Comparison of ENCODE assay signal across 8 mouse cellular contexts in genomic region chr14:55527940-55528339, GRCm38 (mm10). TPM values are rescaled to one million over a fixed set of nuclear protein-coding genes. Genes with fewer than 3 reads are reported as not detected.
DNase-seq lines count a peak whose midpoint lies in the region; ATAC-seq and TF ChIP-seq lines count a peak whose summit lies in the region.

No protein-coding gene starts in this region.

- H3K27me3 ChIP-seq in kidney, postnatal 0 days (ENCODE audit: insufficient read depth, low read length) = no peaks in the 10 kb centered on the region
- H3K27me3 ChIP-seq in spleen, adult 2 months (ENCODE audit: control insufficient read depth, insufficient read depth, low read length) = 0 out of 2 replicates have a peak, but pooled peaks cover 1% of the 10 kb centered on the region

- H3K9me3 ChIP-seq in kidney, postnatal 0 days (replicated peaks; ENCODE audit: low read length) = no peaks in the 10 kb centered on the region

- TF ChIP-seq CTCF in kidney, postnatal 0 days (IDR thresholded peaks at IDR 0.05; ENCODE audit: low read depth) = peak; percentile 70
- TF ChIP-seq CTCF in spleen, adult 2 months (IDR thresholded peaks at IDR 0.05; ENCODE audit: extremely low read depth, insufficient read depth, insufficient read length, insufficient replicate concordance) = peak; percentile 12; the same call in 1 of the 2 replicates

- no peak for ATAC-seq in kidney, postnatal 0 days (replicated peaks; ENCODE audit: low FRiP score, low read depth)

- peak; percentile 25 for DNase-seq in gastrocnemius, adult 18-20 months (ENCODE audit: low spot score)
- DNase-seq in gastrocnemius, postnatal 14 days = no peak
- peak; percentile 71 for DNase-seq in A20 (ENCODE audit: low read depth, low spot score)
- DNase-seq in ZHBTc4 (ENCODE audit: low read depth, low spot score) = peak; percentile 83
- DNase-seq in kidney, postnatal 0 days (ENCODE audit: low spot score) = peak; percentile 64
- peak in 1 of 2 experiments; percentile 46 for DNase-seq in spleen, adult 2 months (ENCODE audit: low read depth in 1 of 2, low spot score in 2 of 2)
- no peak for DNase-seq in Muller cell, postnatal 12 days (ENCODE audit: inconsistent ontology term)
- DNase-seq in gastrocnemius, postnatal 36 days = no peak

- no peaks in the 10 kb centered on the region for H3K36me3 ChIP-seq in kidney, postnatal 0 days (ENCODE audit: insufficient read depth, low read length)
- no peaks in the 10 kb centered on the region for H3K36me3 ChIP-seq in spleen, adult 2 months (ENCODE audit: control insufficient read depth, insufficient read depth, low read length)

- no peak overlapping the region for H3K27ac ChIP-seq in kidney, postnatal 0 days
- no peak overlapping the region for H3K27ac ChIP-seq in spleen, adult 2 months (ENCODE audit: insufficient read depth, low read length)

- no peak overlapping the region for H3K4me3 ChIP-seq in kidney, postnatal 0 days (replicated peaks; ENCODE audit: low read depth, low read length)
- no peak overlapping the region for H3K4me3 ChIP-seq in spleen, adult 2 months (ENCODE audit: extremely low read depth, insufficient read depth, insufficient read length)

- H3K4me2 ChIP-seq in kidney, postnatal 0 days (ENCODE audit: low read length) = no peak overlapping the region

- no peaks in the 10 kb centered on the region for H3K4me1 ChIP-seq in kidney, postnatal 0 days (replicated peaks; ENCODE audit: insufficient read depth, low read length)
- no peaks in the 10 kb centered on the region for H3K4me1 ChIP-seq in spleen, adult 2 months (ENCODE audit: control insufficient read depth, insufficient read depth, insufficient read length)

- no peak overlapping the region for H3K9ac ChIP-seq in kidney, postnatal 0 days (ENCODE audit: low read depth, low read length)

- intact Hi-C loops in gastrocnemius, postnatal 14 days (cut with DNase I; ENCODE audit: low total_unique reads) = no loop called here
- intact Hi-C loops in gastrocnemius, postnatal 36 days (cut with DNase I) = no loop called here

- TF ChIP-seq POLR2A in spleen, adult 2 months (IDR thresholded peaks at IDR 0.05; ENCODE audit: low read depth, low read length) = no peak

- 20% methylated on average over 3 of the region's 3 CpGs for WGBS in kidney, postnatal 0 days
- WGBS in spleen, adult 2 months = 13% methylated on average over 3 of the region's 3 CpGs

RNA-seq across cellular contexts. Expression of gene Nrl, which starts 3.2 kb away (rescaled TPM):
- total RNA-seq in gastrocnemius, adult 18-20 months (2021) = not detected
- not detected for total RNA-seq in gastrocnemius, postnatal 14 days (2021)
- polyA plus RNA-seq in kidney, postnatal 0 days (2015; fragmentation: Nextera tagmentation; extraction: Ambion mirVana) = not detected in 2 replicates
- polyA plus RNA-seq in spleen, adult 2 months (2012; rRNA removed) = 0.02 and 0.40 TPM in 2 replicates
- total RNA-seq in gastrocnemius, postnatal 36 days (2021) = not detected

RNA-seq across cellular contexts. Expression of gene Pck2, which starts 12.1 kb away (rescaled TPM):
- 1 to 10 TPM; 2.8 to 3.1 TPM for total RNA-seq in gastrocnemius, adult 18-20 months (2021)
- total RNA-seq in gastrocnemius, postnatal 14 days (2021) = 10 to 100 TPM; 11.5 to 13.8 TPM
- 38.2 and 42.2 TPM in 2 replicates for polyA plus RNA-seq in kidney, postnatal 0 days (2015; fragmentation: Nextera tagmentation; extraction: Ambion mirVana)
- polyA plus RNA-seq in spleen, adult 2 months (2012; rRNA removed) = 47.9 and 53.3 TPM in 2 replicates
- 1 to 10 TPM; 4.2 to 4.5 TPM for total RNA-seq in gastrocnemius, postnatal 36 days (2021)

RNA-seq across cellular contexts. Expression of gene Cpne6, which starts 17.7 kb away (rescaled TPM):
- not detected for total RNA-seq in gastrocnemius, adult 18-20 months (2021)
- under 1 TPM in 1 of 2 experiments, not detected in 1; 0.16 TPM for total RNA-seq in gastrocnemius, postnatal 14 days (2021)
- polyA plus RNA-seq in kidney, postnatal 0 days (2015; fragmentation: Nextera tagmentation; extraction: Ambion mirVana) = 0.19 and 0.28 TPM in 2 replicates
- polyA plus RNA-seq in spleen, adult 2 months (2012; rRNA removed) = 0.02 TPM in 1 of 2 replicates, not detected in the other
- total RNA-seq in gastrocnemius, postnatal 36 days (2021) = not detected

RNA-seq across cellular contexts. Expression of gene Dcaf11, which starts 31.9 kb away (rescaled TPM):
- total RNA-seq in gastrocnemius, adult 18-20 months (2021) = 100 to 1,000 TPM; 134 to 136 TPM
- 10 to 100 TPM; 76.5 to 87.8 TPM for total RNA-seq in gastrocnemius, postnatal 14 days (2021)
- polyA plus RNA-seq in kidney, postnatal 0 days (2015; fragmentation: Nextera tagmentation; extraction: Ambion mirVana) = 109 and 116 TPM in 2 replicates
- 73.4 and 77.6 TPM in 2 replicates for polyA plus RNA-seq in spleen, adult 2 months (2012; rRNA removed)
- total RNA-seq in gastrocnemius, postnatal 36 days (2021) = 100 to 1,000 TPM; 102 to 123 TPM

RNA-seq across cellular contexts. Expression of gene A730061H03Rik, which starts 32.3 kb away (rescaled TPM):
- not detected for total RNA-seq in gastrocnemius, adult 18-20 months (2021)
- total RNA-seq in gastrocnemius, postnatal 14 days (2021) = not detected
- polyA plus RNA-seq in kidney, postnatal 0 days (2015; fragmentation: Nextera tagmentation; extraction: Ambion mirVana) = 1.7 and 2.2 TPM in 2 replicates
- 5.6 and 6.3 TPM in 2 replicates for polyA plus RNA-seq in spleen, adult 2 months (2012; rRNA removed)
- not detected for total RNA-seq in gastrocnemius, postnatal 36 days (2021)

Comparison
In these comparisons a context has a peak if more than half of its experiments do, and no peak if none do; other contexts are left out.
1. DNase-seq: peak in gastrocnemius, adult 18-20 months (single experiment), A20 (single experiment), ZHBTc4 (single experiment) and kidney, postnatal 0 days (single experiment); none in gastrocnemius, postnatal 14 days (single experiment), Muller cell, postnatal 12 days (single experiment) and gastrocnemius, postnatal 36 days (0 of 2).